Mouse (Mus musculus) ES-Bruce4 (cell line): ENCODE measurements at regions not wholly inside any gene's neighbourhood (a gene's known extent, or its start where the extent isn't known, plus 50 kb on each side); places are given as distances from the start of the nearest gene placed in this dataset.

Experiments used
- H3K27ac ChIP-seq: 2 replicates; pipeline ENCODE4 v1.5.1; 2012; ENCODE audit warnings: low read length, inconsistent platforms; ENCODE audit not compliant: insufficient read depth
- H3K27me3 ChIP-seq: 2 replicates; pipeline ENCODE4 v1.6.1; 2012; ENCODE audit warnings: mild to moderate bottlenecking, low read length, inconsistent platforms; ENCODE audit not compliant: control insufficient read depth, poor library complexity, insufficient read depth, severe bottlenecking
- H3K36me3 ChIP-seq: 2 replicates; pipeline ENCODE4 v1.6.1; 2012; ENCODE audit warnings: inconsistent platforms, mild to moderate bottlenecking, low read length, moderate library complexity; ENCODE audit not compliant: control insufficient read depth, poor library complexity, insufficient read depth, severe bottlenecking
- H3K4me1 ChIP-seq: one replicate; pipeline ENCODE4 v1.8.1; 2011; ENCODE audit warnings: low read length; ENCODE audit not compliant: control insufficient read depth, insufficient read depth
- H3K4me3 ChIP-seq: 2 replicates; pipeline ENCODE4 v1.5.1; 2011; ENCODE audit warnings: low read depth, mild to moderate bottlenecking, low read length
- H3K9ac ChIP-seq: 2 replicates; pipeline ENCODE4 v1.6.1; 2012; ENCODE audit warnings: low read depth, mild to moderate bottlenecking, inconsistent platforms; ENCODE audit not compliant: poor library complexity, severe bottlenecking
- H3K9me3 ChIP-seq: replicated peaks from 2 replicates; pipeline ENCODE4 v1.6.1; 2012; ENCODE audit warnings: mild to moderate bottlenecking, low read length, inconsistent platforms; ENCODE audit not compliant: control insufficient read depth, poor library complexity, insufficient read depth, severe bottlenecking
- CTCF ChIP-seq: IDR thresholded peaks from one replicate; pipeline ENCODE4 v1.8.1; 2011; ENCODE audit warnings: low read depth, low read length
- EP300 ChIP-seq: IDR thresholded peaks from 2 replicates; pipeline ENCODE4 v1.6.1; 2011; ENCODE audit warnings: low read depth, low read length; ENCODE audit not compliant: insufficient read depth
- POLR2A ChIP-seq: IDR thresholded peaks from one replicate; pipeline ENCODE4 v1.8.1; 2011; ENCODE audit warnings: low read length; ENCODE audit not compliant: insufficient read depth

DNA sequence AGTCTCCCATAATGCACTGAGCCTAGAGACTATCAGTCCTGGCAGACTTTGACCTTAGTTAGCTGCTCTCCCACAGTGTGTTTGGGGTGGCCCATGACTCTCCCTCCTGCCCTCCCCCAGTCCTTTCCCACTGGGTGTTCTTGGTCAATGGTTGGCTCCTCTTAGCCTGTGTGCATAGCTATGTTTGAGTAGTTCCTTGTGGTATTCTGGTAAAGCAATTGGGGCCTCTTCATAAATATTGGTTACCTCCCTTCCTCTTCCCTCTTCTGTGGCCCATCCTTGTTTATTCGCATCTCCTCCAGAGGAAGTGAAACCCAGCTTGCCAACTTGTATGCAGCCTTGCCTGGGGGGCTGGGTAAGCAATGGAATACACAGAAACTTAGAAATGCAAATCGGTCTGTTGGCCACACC, 74.0 kb downstream of the Zfp706 start:
- Histone ChIP-seq H3K27me3 (no peaks in the 10 kb centered on the region), H3K27ac (no peak overlapping the region), H3K9ac (no peak overlapping the region), H3K9me3 (no peaks in the 10 kb centered on the region), H3K36me3 (no peaks in the 10 kb centered on the region), H3K4me1 (peaks cover 13% of the 10 kb centered on the region), H3K4me3 (no peak overlapping the region)
- TF ChIP-seq EP300 (peak; percentile 23; the same call in 1 of the 2 replicates), POLR2A (no peak)

DNA sequence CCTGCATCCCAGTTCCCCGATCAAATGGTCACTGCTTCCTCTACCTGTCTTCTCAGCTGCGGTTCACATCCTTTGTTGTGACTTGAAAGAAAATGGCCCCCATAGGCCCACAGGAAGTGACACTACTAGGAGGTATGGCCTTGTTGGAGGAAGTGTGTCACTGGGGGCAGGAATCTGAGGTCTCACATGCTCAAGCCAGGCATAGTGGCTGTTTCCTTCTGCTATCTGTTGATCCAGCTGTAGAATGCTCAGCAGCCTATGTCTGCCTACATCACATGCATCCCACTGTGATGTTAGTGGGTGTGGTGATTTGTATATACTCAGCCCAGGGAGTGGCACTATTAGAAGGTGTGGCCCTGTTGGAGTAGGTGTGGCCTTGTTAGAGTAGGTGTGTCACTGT, 76.1 kb downstream of the Zfp706 start:
- Histone ChIP-seq H3K36me3 (no peaks in the 10 kb centered on the region), H3K27ac (peak overlapping the region; percentile 40), H3K9me3 (no peaks in the 10 kb centered on the region), H3K4me1 (peaks cover 13% of the 10 kb centered on the region), H3K27me3 (no peaks in the 10 kb centered on the region), H3K9ac (no peak overlapping the region), H3K4me3 (peak overlapping the region; percentile 44)
- no peak for TF ChIP-seq EP300
- no peak for TF ChIP-seq POLR2A
- no peak for TF ChIP-seq CTCF

- peaks cover 13% of the 10 kb centered on the region for H3K4me1 ChIP-seq
- no peak overlapping the region for H3K4me3 ChIP-seq
- no peak for TF ChIP-seq EP300
- no peak for TF ChIP-seq CTCF
- no peak for TF ChIP-seq POLR2A
- H3K9me3 ChIP-seq, result no peaks in the 10 kb centered on the region
- no peaks in the 10 kb centered on the region for H3K36me3 ChIP-seq
- no peak overlapping the region for H3K9ac ChIP-seq
- H3K27ac ChIP-seq, result no peak overlapping the region
- no peaks in the 10 kb centered on the region for H3K27me3 ChIP-seq
These were observed 77.1 kb downstream of the Zfp706 start for GRCm38 (mm10) chr15:36930433-36930832.

GRCm38 (mm10) chr15:36929786-36930185, 77.8 kb downstream of the Zfp706 start:
- Histone ChIP-seq H3K9me3 (no peaks in the 10 kb centered on the region), H3K27ac (no peak overlapping the region), H3K9ac (no peak overlapping the region), H3K36me3 (no peaks in the 10 kb centered on the region), H3K4me3 (no peak overlapping the region), H3K4me1 (peaks cover 12% of the 10 kb centered on the region), H3K27me3 (no peaks in the 10 kb centered on the region)
- TF ChIP-seq EP300 (no peak), CTCF (no peak), POLR2A (no peak)

- Histone ChIP-seq H3K36me3 (no peaks in the 10 kb centered on the region), H3K9ac (no peak overlapping the region), H3K4me1 (peaks cover 9% of the 10 kb centered on the region), H3K27me3 (no peaks in the 10 kb centered on the region), H3K27ac (no peak overlapping the region), H3K9me3 (no peaks in the 10 kb centered on the region), H3K4me3 (no peak overlapping the region)
- TF ChIP-seq POLR2A (no peak), EP300 (no peak), CTCF (no peak)
These were observed 78.5 kb downstream of the Zfp706 start for GRCm38 (mm10) chr15:36929088-36929487.

DNA sequence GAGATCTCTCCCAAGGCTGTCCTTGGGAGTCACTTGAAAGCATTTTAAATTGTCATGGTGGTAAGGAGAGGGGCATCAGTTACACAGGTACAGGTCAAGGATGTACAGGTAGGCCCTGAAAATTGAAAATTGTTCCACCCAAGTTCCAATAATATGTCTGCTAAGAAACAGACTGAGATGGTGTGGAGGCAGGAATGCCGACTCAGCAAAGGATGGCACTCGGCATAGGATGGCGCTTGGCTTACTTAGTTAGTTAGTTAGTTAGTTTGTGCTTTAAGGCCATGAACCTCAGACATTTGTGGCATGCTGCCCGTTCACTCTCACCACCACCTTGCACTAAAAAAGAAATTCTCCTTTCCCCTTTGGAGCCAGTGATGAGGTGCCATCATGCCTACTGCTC, 78.9 kb downstream of the Zfp706 start:
- no peak for TF ChIP-seq POLR2A
- no peak for TF ChIP-seq CTCF
- no peak for TF ChIP-seq EP300
- H3K9me3 ChIP-seq, result no peaks in the 10 kb centered on the region
- no peaks in the 10 kb centered on the region for H3K36me3 ChIP-seq
- no peaks in the 10 kb centered on the region for H3K27me3 ChIP-seq
- no peak overlapping the region for H3K27ac ChIP-seq
- peaks cover 7% of the 10 kb centered on the region for H3K4me1 ChIP-seq
- H3K4me3 ChIP-seq, result no peak overlapping the region
- no peak overlapping the region for H3K9ac ChIP-seq
